Mouse (Mus musculus): ENCODE results near the gene B4galnt1. TPM values are rescaled to one million over a fixed set of nuclear protein-coding genes. Genes with fewer than 3 reads are reported as not detected.
"Not testable (repeated sequence)": the region's sequence is repeated elsewhere in the genome, so short reads cannot be mapped to it uniquely, and the experiment has no call there.

B4galnt1 gene
- polyA plus RNA-seq, 1 experiment from 2014 or later: 1.2 TPM

DNA sequence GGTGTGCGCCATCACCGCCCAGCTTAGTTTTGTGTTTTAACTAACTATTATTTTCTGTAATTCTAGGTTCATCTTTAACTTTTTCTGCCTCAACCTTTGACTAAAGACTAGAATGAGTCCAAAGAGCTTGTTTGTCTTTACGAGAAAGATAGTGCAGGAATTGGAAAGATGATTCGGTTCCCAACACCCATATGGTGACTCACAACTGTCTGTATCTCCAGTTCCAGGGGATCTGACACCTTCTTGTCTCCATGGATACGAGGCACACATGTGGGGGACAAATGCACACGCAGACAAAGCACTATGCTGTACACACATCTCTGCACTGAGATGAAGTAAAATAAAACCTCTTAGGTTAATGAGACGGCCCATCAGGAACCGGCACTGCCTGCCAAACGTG is 4.9 kb upstream of the B4galnt1 start:
- Histone ChIP-seq H3K27me3 (replicated peaks) (peaks cover 35% of the 10 kb centered on the region), H3K27ac (replicated peaks) (no peak overlapping the region), H3K4me2 (no peak overlapping the region), H3K4me3 (no peak overlapping the region), H3K9ac (no peak overlapping the region), H3K4me1 (peaks cover 5% of the 10 kb centered on the region), H3K36me3 (no peaks in the 10 kb centered on the region), H3K9me3 (no peaks in the 10 kb centered on the region)
- 74% methylated on average over 9 of the region's 9 CpGs for WGBS
- no peak for ATAC-seq (ENCODE audit: extremely low read depth, insufficient number of reproducible peaks, low FRiP score, low TSS enrichment)

DNA sequence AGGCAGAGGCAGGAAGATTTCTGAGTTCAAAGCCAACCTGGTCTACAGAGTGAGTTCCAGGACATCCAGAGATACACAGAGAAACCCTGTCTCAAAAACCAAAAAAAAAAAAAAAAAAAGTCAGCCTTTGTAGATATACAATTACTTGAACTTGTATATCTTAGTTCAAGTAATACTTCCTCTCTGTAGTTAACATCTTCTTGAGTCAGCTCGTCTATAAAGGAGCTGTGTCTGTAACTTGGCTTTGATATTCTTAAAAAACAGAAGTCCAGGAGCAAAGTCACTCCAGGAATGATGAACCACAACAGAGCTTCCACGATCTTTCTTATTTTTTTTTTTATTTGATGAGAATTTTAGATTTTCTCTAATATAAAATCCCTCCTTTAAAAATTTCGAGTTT is 4.3 kb upstream of the B4galnt1 start:
- Histone ChIP-seq H3K27ac (replicated peaks) (no peak overlapping the region), H3K9me3 (no peaks in the 10 kb centered on the region), H3K9ac (no peak overlapping the region), H3K27me3 (replicated peaks) (peaks cover 42% of the 10 kb centered on the region), H3K36me3 (no peaks in the 10 kb centered on the region), H3K4me2 (no peak overlapping the region), H3K4me1 (peaks cover 12% of the 10 kb centered on the region), H3K4me3 (no peak overlapping the region)
- 55% methylated on average over 3 of the region's 3 CpGs for WGBS
- ATAC-seq (ENCODE audit: extremely low read depth, insufficient number of reproducible peaks, low FRiP score, low TSS enrichment): no peak

DNA sequence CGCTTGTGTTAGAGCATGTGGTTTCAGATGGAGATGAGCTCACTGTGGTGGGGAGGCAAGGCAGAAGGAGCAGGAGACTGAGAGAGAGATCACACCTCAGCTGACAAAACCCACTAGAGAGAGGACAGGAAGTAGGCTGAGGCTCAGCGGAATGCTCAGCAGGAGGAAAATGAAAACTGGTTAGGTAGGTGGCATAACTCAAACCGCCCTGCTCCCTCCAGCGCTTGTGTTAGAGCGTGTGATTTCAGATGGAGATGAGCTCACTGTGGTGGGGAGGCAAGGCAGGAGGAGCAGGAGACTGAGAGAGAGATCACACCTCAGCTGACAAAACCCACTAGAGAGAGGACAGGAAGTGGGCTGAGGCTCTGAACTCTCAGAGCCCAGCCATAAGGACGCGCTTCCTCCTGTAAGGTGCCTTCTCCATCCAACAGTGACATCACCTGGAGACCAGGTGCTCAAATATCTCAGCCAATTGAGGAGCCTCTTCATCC is 2.2 kb upstream of the B4galnt1 start:
- 37% methylated on average over 7 of the region's 7 CpGs for WGBS
- ATAC-seq (ENCODE audit: extremely low read depth, insufficient number of reproducible peaks, low FRiP score, low TSS enrichment); H3K9me3 ChIP-seq; H3K4me2 ChIP-seq; H3K4me3 ChIP-seq; H3K9ac ChIP-seq; H3K36me3 ChIP-seq; H3K27ac ChIP-seq (replicated peaks): not testable (repeated sequence)
- Histone ChIP-seq H3K27me3 (replicated peaks) (peaks cover 63% of the 10 kb centered on the region), H3K4me1 (peaks cover 29% of the 10 kb centered on the region)

DNA sequence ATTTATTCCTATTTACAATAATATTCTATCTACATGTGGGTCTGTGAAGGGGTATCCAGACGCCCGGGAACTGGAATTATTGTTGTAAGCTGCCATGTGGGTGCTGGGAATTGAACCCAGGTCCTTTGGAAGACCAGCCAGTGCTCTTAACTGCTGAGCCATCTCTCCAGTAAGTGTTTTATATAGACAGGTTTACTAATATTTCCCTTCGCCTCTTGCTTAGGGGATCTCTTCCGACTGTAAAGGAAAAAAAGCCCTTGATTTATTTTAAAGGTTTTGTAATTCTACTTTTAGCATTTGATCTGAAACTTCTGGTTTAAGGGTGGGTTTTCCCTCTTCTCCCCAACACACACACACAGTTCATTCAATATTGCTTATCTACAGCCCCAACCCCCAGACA is 835 bp upstream of the B4galnt1 start:
- Histone ChIP-seq H3K27ac (replicated peaks) (no peak overlapping the region), H3K36me3 (no peaks in the 10 kb centered on the region), H3K4me1 (peaks cover 33% of the 10 kb centered on the region), H3K4me2 (peak overlapping the region; percentile 100), H3K4me3 (peak overlapping the region; percentile 66; the same call in 1 of the 2 replicates), H3K27me3 (replicated peaks) (peaks cover 77% of the 10 kb centered on the region), H3K9me3 (no peaks in the 10 kb centered on the region), H3K9ac (no peak overlapping the region)
- ATAC-seq (ENCODE audit: extremely low read depth, insufficient number of reproducible peaks, low FRiP score, low TSS enrichment): no peak
- WGBS: 88% methylated on average over 4 of the region's 4 CpGs

DNA sequence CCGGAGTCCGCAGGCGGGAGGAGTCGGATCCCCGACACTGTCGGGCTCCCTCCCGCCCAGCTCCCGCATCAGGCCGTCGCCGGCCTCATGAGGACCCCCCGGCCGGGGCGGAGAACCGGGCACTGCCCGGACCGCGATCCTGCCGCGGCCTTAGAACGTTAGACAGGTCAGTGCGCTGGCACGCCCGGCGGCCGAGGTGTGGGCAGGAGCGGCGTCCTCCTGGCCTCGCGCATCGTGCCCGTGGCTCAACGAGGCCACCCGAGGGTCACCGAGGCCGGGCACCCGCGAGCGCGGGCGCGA is 279 bp downstream of the B4galnt1 start:
- peaks cover 81% of the 10 kb centered on the region for H3K27me3 ChIP-seq (replicated peaks)
- H3K9ac ChIP-seq: peak overlapping the region; percentile 80
- under 1% methylated on average over 40 of the region's 42 CpGs for WGBS
- ATAC-seq (ENCODE audit: extremely low read depth, insufficient number of reproducible peaks, low FRiP score, low TSS enrichment): 0 out of 2 replicates have a peak, but pooled peaks have one; percentile 7
- no peaks in the 10 kb centered on the region for H3K9me3 ChIP-seq
- H3K4me1 ChIP-seq: peaks cover 39% of the 10 kb centered on the region
- H3K4me2 ChIP-seq: peak overlapping the region; percentile 100
- H3K4me3 ChIP-seq: peak overlapping the region; percentile 66
- H3K36me3 ChIP-seq: no peaks in the 10 kb centered on the region
- no peak overlapping the region for H3K27ac ChIP-seq (replicated peaks)

DNA sequence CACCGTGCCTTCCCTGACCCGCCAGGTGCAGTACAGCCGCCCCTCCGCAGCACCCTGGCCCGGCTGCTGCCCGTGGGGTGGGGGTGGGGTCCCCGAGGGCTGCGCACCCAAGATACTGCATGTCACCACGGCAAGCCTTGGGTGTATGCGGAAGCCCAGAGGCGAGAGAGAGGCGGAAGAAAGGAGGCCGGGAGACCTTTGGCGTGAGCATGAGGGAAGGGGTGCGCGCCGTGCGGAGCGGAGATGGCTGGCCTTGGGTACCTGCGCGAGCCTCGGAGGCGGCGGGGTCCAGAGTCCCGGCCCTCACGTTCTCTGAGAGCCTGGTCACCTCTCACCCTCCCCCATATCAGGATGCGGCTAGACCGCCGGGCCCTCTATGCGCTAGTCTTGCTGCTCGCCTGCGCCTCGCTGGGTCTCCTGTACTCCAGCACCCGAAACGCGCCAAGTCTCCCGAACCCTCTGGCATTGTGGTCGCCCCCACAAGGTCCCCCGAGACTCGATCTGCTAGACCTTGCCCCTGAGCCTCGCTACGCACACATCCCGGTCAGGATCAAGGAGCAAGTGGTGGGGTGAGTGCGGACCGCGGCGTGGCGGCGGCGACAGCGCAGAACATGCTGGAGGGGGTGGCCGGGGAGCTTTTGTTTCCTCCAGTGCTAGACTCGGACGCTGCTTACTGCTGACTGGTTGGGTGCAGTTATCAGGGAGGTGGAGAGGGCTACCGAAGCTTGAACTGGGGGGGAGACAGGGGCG is 804 bp downstream of the B4galnt1 start:
- no peak overlapping the region for H3K27ac ChIP-seq (replicated peaks)
- WGBS: 1% methylated on average over 54 of the region's 56 CpGs
- ATAC-seq (ENCODE audit: extremely low read depth, insufficient number of reproducible peaks, low FRiP score, low TSS enrichment): no peak
- H3K9ac ChIP-seq: peak overlapping the region; percentile 80
- H3K4me2 ChIP-seq: peak overlapping the region; percentile 100
- peaks cover 45% of the 10 kb centered on the region for H3K4me1 ChIP-seq
- H3K9me3 ChIP-seq: no peaks in the 10 kb centered on the region
- no peaks in the 10 kb centered on the region for H3K36me3 ChIP-seq
- H3K27me3 ChIP-seq (replicated peaks): peaks cover 83% of the 10 kb centered on the region
- H3K4me3 ChIP-seq: peak overlapping the region; percentile 66

DNA sequence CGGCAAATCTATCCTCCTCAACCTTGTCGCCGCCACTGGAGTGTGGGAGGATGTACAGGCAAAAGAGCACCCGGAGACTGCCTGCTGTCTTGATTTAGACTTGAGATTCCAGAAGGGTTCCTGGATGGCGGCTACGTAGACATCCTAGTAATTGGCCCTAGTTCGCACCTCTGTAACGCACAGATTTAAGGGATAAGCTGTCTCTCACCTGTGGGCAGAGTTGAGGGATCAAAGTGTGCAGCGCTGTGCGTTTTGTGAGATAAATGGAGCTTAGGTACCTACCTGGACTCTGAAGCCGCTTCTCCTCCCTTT is 1.3 kb downstream of the B4galnt1 start:
- H3K4me2 ChIP-seq: peak overlapping the region; percentile 100
- ATAC-seq (ENCODE audit: extremely low read depth, insufficient number of reproducible peaks, low FRiP score, low TSS enrichment): no peak
- peak overlapping the region; percentile 80; the same call in 1 of the 2 replicates for H3K9ac ChIP-seq
- H3K4me1 ChIP-seq: peaks cover 48% of the 10 kb centered on the region
- H3K4me3 ChIP-seq: peak overlapping the region; percentile 66
- no peaks in the 10 kb centered on the region for H3K9me3 ChIP-seq
- H3K36me3 ChIP-seq: no peaks in the 10 kb centered on the region
- H3K27ac ChIP-seq (replicated peaks): no peak overlapping the region
- peaks cover 88% of the 10 kb centered on the region for H3K27me3 ChIP-seq (replicated peaks)
- WGBS: 5% methylated on average over 11 of the region's 11 CpGs

DNA sequence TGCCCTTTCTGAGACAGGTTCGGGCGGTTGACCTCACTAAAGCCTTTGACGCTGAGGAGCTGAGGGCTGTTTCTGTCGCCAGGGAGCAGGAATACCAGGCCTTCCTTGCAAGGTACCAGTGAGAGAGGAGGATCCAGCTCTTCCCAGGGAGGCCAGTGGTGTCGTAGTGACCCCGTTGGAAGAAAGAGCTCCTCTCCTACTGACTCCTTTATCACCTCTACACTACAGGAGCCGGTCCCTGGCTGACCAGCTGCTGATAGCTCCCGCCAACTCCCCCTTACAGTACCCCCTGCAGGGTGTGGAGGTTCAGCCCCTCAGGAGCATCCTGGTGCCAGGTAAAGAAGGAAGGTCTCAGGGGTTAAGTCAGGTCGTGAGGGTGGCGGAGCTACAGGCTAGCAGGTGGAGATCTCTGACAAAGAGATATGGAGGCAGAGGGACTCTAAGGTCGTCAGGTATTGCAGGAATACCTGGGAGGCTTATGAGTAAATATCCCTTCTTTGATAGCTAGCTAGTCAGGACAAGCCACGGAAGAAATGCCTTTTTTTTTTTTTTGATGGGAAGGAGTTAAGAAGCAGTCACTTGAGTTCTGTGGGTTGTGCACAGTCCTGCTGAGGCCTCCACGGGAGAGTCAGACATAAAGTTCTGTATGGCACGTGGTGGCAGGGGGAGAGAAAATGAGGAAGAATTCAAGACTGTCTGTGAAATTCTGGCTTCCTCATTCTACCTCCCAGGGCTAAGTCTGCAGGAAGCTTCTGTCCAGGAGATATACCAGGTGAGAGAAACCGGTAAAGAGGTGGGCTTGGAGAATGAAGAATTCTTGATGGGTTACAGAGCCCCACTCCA is 2.0 kb downstream of the B4galnt1 start:
- Histone ChIP-seq H3K9me3 (no peaks in the 10 kb centered on the region), H3K4me3 (peak overlapping the region; percentile 66), H3K36me3 (no peaks in the 10 kb centered on the region), H3K27me3 (replicated peaks) (peaks cover 94% of the 10 kb centered on the region), H3K4me2 (peak overlapping the region; percentile 100), H3K9ac (no peak overlapping the region; the same call in 1 of the 2 replicates), H3K27ac (replicated peaks) (no peak overlapping the region), H3K4me1 (peaks cover 48% of the 10 kb centered on the region)
- WGBS: 18% methylated on average over 15 of the region's 15 CpGs
- no peak for ATAC-seq (ENCODE audit: extremely low read depth, insufficient number of reproducible peaks, low FRiP score, low TSS enrichment)

DNA sequence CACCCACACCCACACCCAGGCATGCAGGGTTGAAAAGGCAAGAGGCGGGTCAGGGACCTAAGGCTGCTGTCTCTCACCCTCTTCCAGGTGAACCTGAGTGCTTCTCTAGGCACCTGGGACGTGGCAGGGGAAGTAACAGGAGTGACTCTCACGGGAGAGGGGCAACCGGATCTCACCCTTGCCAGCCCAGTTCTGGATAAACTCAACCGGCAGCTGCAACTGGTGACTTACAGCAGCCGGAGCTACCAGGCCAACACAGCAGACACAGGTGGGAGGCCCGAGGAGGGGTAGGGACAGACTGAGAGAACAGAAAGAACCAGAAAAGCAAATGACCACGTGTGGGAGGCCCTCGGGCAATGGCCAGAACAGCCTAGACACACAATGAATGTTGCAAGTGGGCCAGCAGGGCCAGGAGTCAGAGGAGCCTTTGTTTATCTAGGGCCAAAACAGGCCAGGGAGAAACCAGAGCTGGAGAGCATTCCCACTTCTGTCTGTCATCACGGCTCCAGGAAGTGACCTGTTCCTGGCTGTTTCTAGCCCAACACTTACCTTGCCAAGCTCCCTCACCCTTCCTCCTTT is 2.7 kb downstream of the B4galnt1 start:
- Histone ChIP-seq H3K9me3 (no peaks in the 10 kb centered on the region), H3K27ac (replicated peaks) (no peak overlapping the region), H3K4me2 (peak overlapping the region; percentile 27; the same call in 1 of the 2 replicates), H3K36me3 (no peaks in the 10 kb centered on the region), H3K9ac (no peak overlapping the region), H3K4me1 (peaks cover 48% of the 10 kb centered on the region), H3K27me3 (replicated peaks) (peaks cover 99% of the 10 kb centered on the region), H3K4me3 (no peak overlapping the region)
- 20% methylated on average over 10 of the region's 10 CpGs for WGBS
- no peak for ATAC-seq (ENCODE audit: extremely low read depth, insufficient number of reproducible peaks, low FRiP score, low TSS enrichment)

DNA sequence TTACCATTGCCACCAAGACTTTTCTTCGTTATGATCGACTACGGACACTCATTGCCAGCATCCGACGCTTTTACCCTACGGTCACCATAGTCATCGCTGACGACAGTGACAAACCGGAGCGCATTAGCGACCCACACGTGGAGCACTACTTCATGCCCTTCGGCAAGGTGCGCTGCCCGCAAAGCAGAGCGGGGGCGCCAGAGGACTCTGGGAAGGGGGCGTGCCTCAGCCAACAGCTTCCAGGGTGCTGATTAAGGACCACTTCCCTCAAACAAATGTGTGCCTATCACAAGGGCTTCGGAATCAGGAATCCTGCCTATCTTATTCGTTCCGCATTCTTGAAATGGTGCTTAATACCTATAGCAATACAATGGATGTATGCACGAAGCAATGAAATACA is 5.0 kb downstream of the B4galnt1 start:
- Histone ChIP-seq H3K27ac (replicated peaks) (no peak overlapping the region), H3K4me3 (peak overlapping the region; percentile 48), H3K9me3 (no peaks in the 10 kb centered on the region), H3K9ac (no peak overlapping the region), H3K27me3 (replicated peaks) (peaks cover 99% of the 10 kb centered on the region), H3K36me3 (no peaks in the 10 kb centered on the region), H3K4me1 (peaks cover 43% of the 10 kb centered on the region), H3K4me2 (peak overlapping the region; percentile 66)
- WGBS: 1% methylated on average over 22 of the region's 22 CpGs
- ATAC-seq (ENCODE audit: extremely low read depth, insufficient number of reproducible peaks, low FRiP score, low TSS enrichment): no peak

DNA sequence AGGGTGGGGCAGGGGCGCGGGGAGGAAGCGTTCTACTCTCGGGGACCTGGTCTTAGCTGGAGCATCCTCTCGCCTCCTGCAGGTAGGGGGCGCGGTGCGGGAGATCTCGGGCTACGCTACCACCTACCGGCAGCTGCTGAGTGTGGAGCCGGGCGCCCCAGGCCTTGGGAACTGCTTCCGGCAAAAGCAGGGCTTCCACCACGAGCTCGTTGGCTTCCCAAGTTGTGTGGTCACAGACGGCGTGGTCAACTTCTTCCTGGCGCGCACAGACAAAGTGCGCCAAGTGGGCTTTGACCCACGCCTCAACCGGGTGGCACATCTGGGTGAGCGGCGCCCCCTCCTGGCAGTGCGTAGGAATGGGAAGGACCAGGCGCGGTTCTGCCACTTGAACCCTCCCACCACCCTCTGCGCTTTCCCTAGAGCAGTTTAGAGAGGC is 5.8 kb downstream of the B4galnt1 start:
- no peaks in the 10 kb centered on the region for H3K36me3 ChIP-seq
- ATAC-seq (ENCODE audit: extremely low read depth, insufficient number of reproducible peaks, low FRiP score, low TSS enrichment): peak; percentile 28; the same call in 1 of the 2 replicates
- H3K4me2 ChIP-seq: peak overlapping the region; percentile 66
- H3K27me3 ChIP-seq (replicated peaks): peaks cover 99% of the 10 kb centered on the region
- H3K9ac ChIP-seq: peak overlapping the region; percentile 8; the same call in 1 of the 2 replicates
- 1% methylated on average over 29 of the region's 29 CpGs for WGBS
- H3K4me1 ChIP-seq: peaks cover 35% of the 10 kb centered on the region
- no peak overlapping the region for H3K27ac ChIP-seq (replicated peaks)
- H3K4me3 ChIP-seq: peak overlapping the region; percentile 48
- no peaks in the 10 kb centered on the region for H3K9me3 ChIP-seq

Measured in heart, embryonic 13.5 days (tissue).